Mouse (Mus musculus) forebrain, embryonic 11.5 days (tissue): ENCODE data around the gene Scn8a. TPM values are rescaled to one million over a fixed set of nuclear protein-coding genes. Genes with fewer than 3 reads are reported as not detected.

Source experiments
- ATAC-seq: fragments of 200-750 bp; cut with Nextera tagmentation; replicated peaks from 2 replicates; pipeline ENCODE4 v1.8.0; 2017; ENCODE audit warnings: moderate TSS enrichment; ENCODE audit not compliant: low FRiP score
- DNase-seq: peaks from one replicate; pipeline ENCODE4 v3.0.0-alpha.2; 2017; ENCODE audit warnings: low spot score
- H3K27ac ChIP-seq: fragments of 300-500 bp; sonication (generic); 2 replicates; pipeline ENCODE4 v1.5.1; 2014; ENCODE audit warnings: low read depth, low read length
- H3K27me3 ChIP-seq: fragments of 300-500 bp; sonication (generic); 2 replicates; pipeline ENCODE4 v1.6.1; 2014; ENCODE audit warnings: mild to moderate bottlenecking, low read length, mixed read lengths; ENCODE audit not compliant: control insufficient read depth, insufficient read depth
- H3K36me3 ChIP-seq: fragments of 300-500 bp; sonication (generic); 2 replicates; pipeline ENCODE4 v1.6.1; 2014; ENCODE audit warnings: mild to moderate bottlenecking, low read length, moderate library complexity, mixed read lengths; ENCODE audit not compliant: control insufficient read depth, insufficient read depth
- H3K4me1 ChIP-seq: fragments of 300-500 bp; sonication (generic); replicated peaks from 2 replicates; pipeline ENCODE4 v1.6.1; 2014; ENCODE audit warnings: low read length, mixed read lengths; ENCODE audit not compliant: control insufficient read depth, insufficient read depth
- H3K4me2 ChIP-seq: fragments of 300-500 bp; sonication (generic); 2 replicates; pipeline ENCODE4 v1.6.1; 2014; ENCODE audit warnings: low read depth, mild to moderate bottlenecking, low read length, moderate library complexity, mixed read lengths; ENCODE audit not compliant: severe bottlenecking
- H3K4me3 ChIP-seq: fragments of 300-500 bp; sonication (generic); 2 replicates; pipeline ENCODE4 v1.5.1; 2014; ENCODE audit warnings: low read depth, low read length
- H3K9ac ChIP-seq: fragments of 300-500 bp; sonication (generic); 2 replicates; pipeline ENCODE4 v1.6.1; 2014; ENCODE audit warnings: low read length
- H3K9me3 ChIP-seq: fragments of 300-500 bp; sonication (generic); 2 replicates; pipeline ENCODE4 v1.6.1; 2016; ENCODE audit warnings: low read length, mixed read lengths; ENCODE audit not compliant: control insufficient read depth
- WGBS: fragments of 180-500 bp; shearing (Covaris S2); extraction: QIAGEN DNeasy Blood & Tissue Kit; methylation state at CpG from one replicate; pipeline ENCODE4 v1.1.7; 2014; 5-methylcytosine and 5-hydroxymethylcytosine counted together
- polyA plus RNA-seq: library from polyadenylated mRNA; unstranded; fragments of >200 nt; fragmentation: Nextera tagmentation; extraction: Ambion mirVana; gene quantifications from 2 replicates; pipeline ENCODE4 v1.2.1, GENCODE M21; 2014

Scn8a gene
- polyA plus RNA-seq, 1 experiment from 2014 or later = 13.9 TPM

- ATAC-seq (peak; percentile 88), DNase-seq (peak; percentile 81)
- WGBS = 10% methylated on average over 25 of the region's 25 CpGs
- Histone ChIP-seq H3K4me3 (0 out of 2 replicates have a peak overlapping the region, but pooled peaks have one; percentile 11), H3K27ac (peak overlapping the region; percentile 55), H3K4me2 (peak overlapping the region; percentile 34), H3K4me1 (peaks cover 17% of the 10 kb centered on the region), H3K27me3 (no peaks in the 10 kb centered on the region), H3K9ac (peak overlapping the region; percentile 29), H3K9me3 (no peaks in the 10 kb centered on the region), H3K36me3 (no peaks in the 10 kb centered on the region)
These were observed 223.4 kb downstream of the Scn8a start for GRCm38 (mm10) chr15:101092829-101093648.

GRCm38 (mm10) chr15:101093988-101094387 lies 224.3 kb downstream of the Scn8a start:
- Histone ChIP-seq H3K4me2 (no peak overlapping the region), H3K9ac (no peak overlapping the region), H3K36me3 (no peaks in the 10 kb centered on the region), H3K27me3 (no peaks in the 10 kb centered on the region), H3K27ac (no peak overlapping the region), H3K4me3 (no peak overlapping the region), H3K9me3 (no peaks in the 10 kb centered on the region), H3K4me1 (peaks cover 20% of the 10 kb centered on the region)
- ATAC-seq (no peak), DNase-seq (no peak)
- 33% methylated on average over 6 of the region's 6 CpGs for whole genome bisulfite sequencing

- H3K9me3 ChIP-seq = no peaks in the 10 kb centered on the region
- ATAC-seq = no peak
- H3K36me3 ChIP-seq = no peaks in the 10 kb centered on the region
- H3K27me3 ChIP-seq = no peaks in the 10 kb centered on the region
- H3K4me2 ChIP-seq = no peak overlapping the region
- H3K27ac ChIP-seq = no peak overlapping the region
- 53% methylated on average over 9 of the region's 9 CpGs for WGBS
- peaks cover 20% of the 10 kb centered on the region for H3K4me1 ChIP-seq
- no peak overlapping the region for H3K4me3 ChIP-seq
- DNase-seq = no peak
- no peak overlapping the region for H3K9ac ChIP-seq
These were observed 225.3 kb downstream of the Scn8a start for GRCm38 (mm10) chr15:101094979-101095378.

- no peak for ATAC-seq
- H3K9ac ChIP-seq = no peak overlapping the region
- H3K27me3 ChIP-seq = no peaks in the 10 kb centered on the region
- H3K9me3 ChIP-seq = no peaks in the 10 kb centered on the region
- no peak overlapping the region for H3K4me3 ChIP-seq
- WGBS = 51% methylated on average over 3 of the region's 3 CpGs
- H3K27ac ChIP-seq = no peak overlapping the region
- no peaks in the 10 kb centered on the region for H3K36me3 ChIP-seq
- DNase-seq = no peak
- H3K4me2 ChIP-seq = no peak overlapping the region
- H3K4me1 ChIP-seq = peaks cover 20% of the 10 kb centered on the region
These were observed 225.7 kb downstream of the Scn8a start for GRCm38 (mm10) chr15:101095392-101095791.

Other genes with a start within 250 kb of the Scn8a start
- gene Smagp, start 232.9 kb upstream of the Scn8a start, polyA plus RNA-seq = 3.7 and 4.1 TPM in 2 replicates
- gene Bin2, start 200.3 kb upstream of the Scn8a start, polyA plus RNA-seq = 3.9 and 5.4 TPM in 2 replicates
- gene Cela1, start 181.9 kb upstream of the Scn8a start, polyA plus RNA-seq = 1.1 and 1.3 TPM in 2 replicates
- gene Galnt6, start 140.5 kb upstream of the Scn8a start, polyA plus RNA-seq = 0.12 and 0.20 TPM in 2 replicates
- 12.3 and 12.8 TPM in 2 replicates for gene Slc4a8, start 108.1 kb upstream of the Scn8a start, polyA plus RNA-seq
- gene Gm47841, start 177.5 kb downstream of the Scn8a start, polyA plus RNA-seq = not detected in 2 replicates
- gene Fignl2, start 208.7 kb downstream of the Scn8a start, polyA plus RNA-seq = 0.52 and 0.76 TPM in 2 replicates
- not detected in 2 replicates for gene Ankrd33, start 245.9 kb downstream of the Scn8a start, polyA plus RNA-seq